In genomic region chr12:102708220-102708619, GRCm38 (mm10) we compare ENCODE assay signal across 12 mouse cellular contexts. TPM values are rescaled to one million over a fixed set of nuclear protein-coding genes. Genes with fewer than 3 reads are reported as not detected.
DNase-seq lines count a peak whose midpoint lies in the region; ATAC-seq and TF ChIP-seq lines count a peak whose summit lies in the region.
"Had no signal": no experiment of that assay in that cellular context is flagged by ENCODE, and none has a peak within 500 bp of the region (broad histone marks: within the 10 kb centered on the region; RNA-seq: fewer than 3 reads in every experiment).

No protein-coding gene starts in this region.

- no peak for ATAC-seq in midbrain, postnatal 0 days (ENCODE audit: low FRiP score)
- ATAC-seq in midbrain, embryonic 14.5 days (ENCODE audit: low FRiP score, low TSS enrichment) = no peak
- ATAC-seq: CD4-positive, CD25-positive, alpha-beta regulatory T cell, adult 4 months had no signal

- 0 out of 2 replicates have a peak, but pooled peaks cover 2% of the 10 kb centered on the region for H3K4me1 ChIP-seq in midbrain, postnatal 0 days (ENCODE audit: insufficient read depth, low read length)
- H3K4me1 ChIP-seq in midbrain, embryonic 14.5 days (ENCODE audit: control insufficient read depth, insufficient read depth, low read length) = peaks cover 15% of the 10 kb centered on the region
- peaks cover 23% of the 10 kb centered on the region for H3K4me1 ChIP-seq in small intestine, adult 2 months (ENCODE audit: control insufficient read depth, insufficient read depth, insufficient read length, low read length)

- no peaks in the 10 kb centered on the region for H3K9me3 ChIP-seq in midbrain, postnatal 0 days (ENCODE audit: low read length)
- no peaks in the 10 kb centered on the region for H3K9me3 ChIP-seq in midbrain, embryonic 14.5 days (ENCODE audit: control insufficient read depth, low read length)
- H3K9me3 ChIP-seq: limb, embryonic 10.5 days had no signal

- H3K36me3 ChIP-seq in midbrain, postnatal 0 days (ENCODE audit: insufficient read depth, low read length) = no peaks in the 10 kb centered on the region
- H3K36me3 ChIP-seq in midbrain, embryonic 14.5 days (ENCODE audit: control insufficient read depth, insufficient read depth, low read length) = no peaks in the 10 kb centered on the region
- H3K36me3 ChIP-seq in small intestine, adult 2 months (ENCODE audit: control insufficient read depth, insufficient read depth, low read length) = no peaks in the 10 kb centered on the region
- H3K36me3 ChIP-seq: limb, embryonic 10.5 days had no signal

- intact Hi-C loops in gastrocnemius, adult 2 months (cut with DNase I) = loop anchor here (1.0 to 5.0 kb wide), 2 partner anchors 129 to 1931 kb away; partner anchors contain the start of gene Dglucy
- intact Hi-C loops in left cerebral cortex, postnatal 14 days (cut with DNase I) = loop anchor here (5.0 kb wide), 2 partner anchors 131 to 186 kb away; no protein-coding TSS in a partner anchor

- no peaks in the 10 kb centered on the region for H3K27me3 ChIP-seq in midbrain, postnatal 0 days (ENCODE audit: insufficient read depth, low read length)
- no peaks in the 10 kb centered on the region for H3K27me3 ChIP-seq in midbrain, embryonic 14.5 days (ENCODE audit: control insufficient read depth, insufficient read depth, low read length)
- no peaks in the 10 kb centered on the region for H3K27me3 ChIP-seq in small intestine, adult 2 months (ENCODE audit: control insufficient read depth, insufficient read depth, low read length)

- no peak for TF ChIP-seq POLR2A in brain, embryonic 14.5 days (IDR thresholded peaks at IDR 0.05; ENCODE audit: borderline replicate concordance, extremely low read depth, insufficient read depth, insufficient read length, poor library complexity, severe bottlenecking)
- TF ChIP-seq POLR2A in small intestine, adult 2 months (IDR thresholded peaks at IDR 0.05; ENCODE audit: low read depth, low read length) = no peak

- H3K9ac ChIP-seq in midbrain, postnatal 0 days (replicated peaks; ENCODE audit: low read length, poor library complexity, severe bottlenecking) = no peak overlapping the region
- H3K9ac ChIP-seq in midbrain, embryonic 14.5 days (replicated peaks; ENCODE audit: low read length) = no peak overlapping the region

- TF ChIP-seq CTCF in gastrocnemius, adult 2 months (IDR thresholded peaks at IDR 0.05) = peak; percentile 65
- TF ChIP-seq CTCF in midbrain, postnatal 0 days (IDR thresholded peaks at IDR 0.05) = peak; percentile 53
- TF ChIP-seq CTCF in brain, embryonic 14.5 days (IDR thresholded peaks at IDR 0.05; ENCODE audit: borderline replicate concordance, extremely low read depth, insufficient read depth, insufficient read length) = peak; percentile 27; the same call in 1 of the 2 replicates
- TF ChIP-seq CTCF in small intestine, adult 2 months (IDR thresholded peaks at IDR 0.05; ENCODE audit: extremely low read depth, insufficient read length, insufficient replicate concordance, low read depth, low read length) = peak; percentile 49; the same call in 1 of the 2 replicates

- 0 out of 2 replicates have a peak overlapping the region, but pooled peaks have one; percentile 13 for H3K27ac ChIP-seq in gastrocnemius, adult 2 months
- H3K27ac ChIP-seq in midbrain, postnatal 0 days (ENCODE audit: low read depth, low read length) = no peak overlapping the region
- no peak overlapping the region for H3K27ac ChIP-seq in midbrain, embryonic 14.5 days (replicated peaks; ENCODE audit: low read depth, low read length)
- H3K27ac ChIP-seq in small intestine, adult 2 months (ENCODE audit: insufficient read depth, low read depth, low read length) = peak overlapping the region; percentile 95
- H3K27ac ChIP-seq: limb, embryonic 10.5 days had no signal

- H3K4me2 ChIP-seq in midbrain, postnatal 0 days (ENCODE audit: low read depth, low read length, poor library complexity, severe bottlenecking) = no peak overlapping the region
- no peak overlapping the region for H3K4me2 ChIP-seq in midbrain, embryonic 14.5 days (ENCODE audit: low read length)

- DNase-seq in gastrocnemius, adult 2 months = peak; percentile 76
- DNase-seq in gastrocnemius, postnatal 25 days = no peak
- no peak for DNase-seq in midbrain, postnatal 0 days (ENCODE audit: low spot score)
- no peak for DNase-seq in midbrain, embryonic 14.5 days
- DNase-seq in brain, embryonic 14.5 days (ENCODE audit: low read depth) = no peak
- no peak for DNase-seq in thymus, postnatal 36 days
- DNase-seq in left cerebral cortex, postnatal 14 days (ENCODE audit: low spot score in 2 of 2) = no peak

- whole genome bisulfite sequencing in midbrain, postnatal 0 days = 63% methylated on average over 11 of the region's 11 CpGs
- 68% methylated on average over 11 of the region's 11 CpGs for WGBS in midbrain, embryonic 14.5 days
- WGBS in small intestine, adult 2 months = 34% methylated on average over 11 of the region's 11 CpGs

- no peak overlapping the region for H3K4me3 ChIP-seq in gastrocnemius, adult 2 months
- no peak overlapping the region for H3K4me3 ChIP-seq in midbrain, postnatal 0 days (ENCODE audit: low read depth, low read length)
- H3K4me3 ChIP-seq in midbrain, embryonic 14.5 days (replicated peaks; ENCODE audit: low read depth, low read length) = no peak overlapping the region
- peak overlapping the region; percentile 4; the same call in 1 of the 2 replicates for H3K4me3 ChIP-seq in small intestine, adult 2 months (ENCODE audit: low read depth, low read length)
- H3K4me3 ChIP-seq: limb, embryonic 10.5 days had no signal

RNA-seq across cellular contexts. Expression of gene Itpk1, which starts 3.5 kb away (rescaled TPM):
- 1 to 10 TPM; 6.5 to 6.6 TPM for total RNA-seq in gastrocnemius, adult 2 months (2021)
- total RNA-seq in gastrocnemius, postnatal 25 days (2021) = 1 to 10 TPM; 5.2 to 6.5 TPM
- total RNA-seq in midbrain, postnatal 0 days (2014; rRNA removed) = 56.0 and 66.6 TPM in 2 replicates
- 39.0 and 40.3 TPM in 2 replicates for polyA plus RNA-seq in midbrain, postnatal 0 days (2015; fragmentation: Nextera tagmentation; extraction: Ambion mirVana)
- 24.0 and 30.1 TPM in 2 replicates for polyA plus RNA-seq in midbrain, embryonic 14.5 days (2014; fragmentation: Nextera tagmentation; extraction: Ambion mirVana)
- polyA plus RNA-seq in brain, embryonic 14.5 days (2012; rRNA removed) = 32.3 and 34.0 TPM in 2 replicates
- polyA plus RNA-seq in small intestine, adult 2 months (2012; rRNA removed) = 104 and 324 TPM in 2 replicates
- total RNA-seq in left cerebral cortex, postnatal 14 days (2021) = 10 to 100 TPM; 74.9 to 76.2 TPM

RNA-seq across cellular contexts. Expression of gene Moap1, which starts 35.2 kb away (rescaled TPM):
- total RNA-seq in gastrocnemius, adult 2 months (2021) = 1 to 10 TPM; 4.8 to 5.5 TPM
- total RNA-seq in gastrocnemius, postnatal 25 days (2021) = 1 to 10 TPM; 3.7 to 4.6 TPM
- total RNA-seq in midbrain, postnatal 0 days (2014; rRNA removed) = 20.9 and 26.5 TPM in 2 replicates
- 71.8 and 84.8 TPM in 2 replicates for polyA plus RNA-seq in midbrain, postnatal 0 days (2015; fragmentation: Nextera tagmentation; extraction: Ambion mirVana)
- polyA plus RNA-seq in midbrain, embryonic 14.5 days (2014; fragmentation: Nextera tagmentation; extraction: Ambion mirVana) = 60.0 and 63.6 TPM in 2 replicates
- 9.3 and 11.6 TPM in 2 replicates for polyA plus RNA-seq in brain, embryonic 14.5 days (2012; rRNA removed)
- 0.30 and 0.74 TPM in 2 replicates for polyA plus RNA-seq in small intestine, adult 2 months (2012; rRNA removed)
- total RNA-seq in left cerebral cortex, postnatal 14 days (2021) = 10 to 100 TPM; 37.4 to 38.3 TPM

RNA-seq across cellular contexts. Expression of gene Tmem251, which starts 35.3 kb away (rescaled TPM):
- 1 to 10 TPM; 2.3 to 3.5 TPM for total RNA-seq in gastrocnemius, adult 2 months (2021)
- total RNA-seq in gastrocnemius, postnatal 25 days (2021) = 1 to 10 TPM; 1.8 to 2.9 TPM
- total RNA-seq in midbrain, postnatal 0 days (2014; rRNA removed) = 5.9 and 6.2 TPM in 2 replicates
- polyA plus RNA-seq in midbrain, postnatal 0 days (2015; fragmentation: Nextera tagmentation; extraction: Ambion mirVana) = 11.9 and 12.3 TPM in 2 replicates
- 13.0 and 13.2 TPM in 2 replicates for polyA plus RNA-seq in midbrain, embryonic 14.5 days (2014; fragmentation: Nextera tagmentation; extraction: Ambion mirVana)
- polyA plus RNA-seq in brain, embryonic 14.5 days (2012; rRNA removed) = 4.9 and 5.0 TPM in 2 replicates
- polyA plus RNA-seq in small intestine, adult 2 months (2012; rRNA removed) = 1.7 and 2.4 TPM in 2 replicates
- total RNA-seq in left cerebral cortex, postnatal 14 days (2021) = 1 to 10 TPM; 4.9 to 5.1 TPM

RNA-seq across cellular contexts. Expression of gene Gm28051, which starts 49.3 kb away (rescaled TPM):
- total RNA-seq in gastrocnemius, adult 2 months (2021) = not detected
- not detected for total RNA-seq in gastrocnemius, postnatal 25 days (2021)
- total RNA-seq in midbrain, postnatal 0 days (2014; rRNA removed) = 0.93 TPM in 1 of 2 replicates, not detected in the other
- polyA plus RNA-seq in midbrain, postnatal 0 days (2015; fragmentation: Nextera tagmentation; extraction: Ambion mirVana) = not detected in 2 replicates
- polyA plus RNA-seq in midbrain, embryonic 14.5 days (2014; fragmentation: Nextera tagmentation; extraction: Ambion mirVana) = not detected in 2 replicates
- not detected in 2 replicates for polyA plus RNA-seq in brain, embryonic 14.5 days (2012; rRNA removed)
- not detected in 2 replicates for polyA plus RNA-seq in small intestine, adult 2 months (2012; rRNA removed)
- total RNA-seq in left cerebral cortex, postnatal 14 days (2021) = not detected
- total RNA-seq: hematopoietic stem cell, adult 5-6 weeks; megakaryocyte, adult 5-6 weeks had no signal
- polyA plus RNA-seq: CD4-positive, CD25-positive, alpha-beta regulatory T cell, adult 4 months; limb, embryonic 10.5 days had no signal

RNA-seq across cellular contexts. Expression of gene Gon7, which starts 49.4 kb away (rescaled TPM):
- total RNA-seq in gastrocnemius, adult 2 months (2021) = 10 to 100 TPM in 1 of 2 experiments, 1 to 10 TPM in 1; 7.7 to 11.3 TPM
- 10 to 100 TPM in 1 of 2 experiments, 1 to 10 TPM in 1; 6.5 to 10.1 TPM for total RNA-seq in gastrocnemius, postnatal 25 days (2021)
- 14.4 and 21.0 TPM in 2 replicates for total RNA-seq in midbrain, postnatal 0 days (2014; rRNA removed)
- polyA plus RNA-seq in midbrain, postnatal 0 days (2015; fragmentation: Nextera tagmentation; extraction: Ambion mirVana) = 30.9 and 39.1 TPM in 2 replicates
- 44.9 and 51.8 TPM in 2 replicates for polyA plus RNA-seq in midbrain, embryonic 14.5 days (2014; fragmentation: Nextera tagmentation; extraction: Ambion mirVana)
- polyA plus RNA-seq in brain, embryonic 14.5 days (2012; rRNA removed) = 21.9 and 24.1 TPM in 2 replicates
- polyA plus RNA-seq in small intestine, adult 2 months (2012; rRNA removed) = 3.4 and 11.2 TPM in 2 replicates
- total RNA-seq in left cerebral cortex, postnatal 14 days (2021) = 10 to 100 TPM; 12.8 to 14.0 TPM

Comparison
In these comparisons a context has a peak if more than half of its experiments do, and no peak if none do; other contexts are left out.
1. H3K27ac ChIP-seq: peak in gastrocnemius, adult 2 months (single experiment) and small intestine, adult 2 months (single experiment); none in midbrain, postnatal 0 days (single experiment) and midbrain, embryonic 14.5 days (single experiment).
2. Peak in every context shown above with its lines, with median percentiles within 50 percentile points of each other: CTCF ChIP-seq.